Mouse (Mus musculus) lung, adult 2 months (tissue): ENCODE measurements at regions not wholly inside any gene's neighbourhood (a gene's known extent, or its start where the extent isn't known, plus 50 kb on each side); places are given as distances from the start of the nearest gene placed in this dataset.

Experiments
- DNase-seq: peaks from one replicate; pipeline ENCODE4 v3.0.0; 2022
- H3K4me1 ChIP-seq: fragments of 200-500 bp; 2 replicates; pipeline ENCODE4 v1.6.1; 2011; ENCODE audit warnings: low read length; ENCODE audit not compliant: control insufficient read depth, insufficient read depth
- H3K4me3 ChIP-seq: fragments of 200-500 bp; replicated peaks from 2 replicates; pipeline ENCODE3; 2011; ENCODE audit warnings: low read depth, mild to moderate bottlenecking, control low read depth, low read length; ENCODE audit errors: extremely low read depth
- CTCF ChIP-seq: fragments of 200-500 bp; IDR thresholded peaks from 2 replicates; pipeline ENCODE4 v1.5.1; 2011; ENCODE audit warnings: mild to moderate bottlenecking, low read length, control low read depth; ENCODE audit not compliant: insufficient read depth
- POLR2A ChIP-seq: fragments of 200-500 bp; IDR thresholded peaks from 2 replicates; pipeline ENCODE4 v1.6.1; 2011; ENCODE audit warnings: low read depth, mild to moderate bottlenecking, control low read depth, low read length, borderline replicate concordance; ENCODE audit errors: extremely low read depth
- WGBS: fragments of 180-500 bp; shearing (Covaris S2); methylation state at CpG from one replicate; pipeline ENCODE4 v1.1.7; 2018; 5-methylcytosine and 5-hydroxymethylcytosine counted together

DNA sequence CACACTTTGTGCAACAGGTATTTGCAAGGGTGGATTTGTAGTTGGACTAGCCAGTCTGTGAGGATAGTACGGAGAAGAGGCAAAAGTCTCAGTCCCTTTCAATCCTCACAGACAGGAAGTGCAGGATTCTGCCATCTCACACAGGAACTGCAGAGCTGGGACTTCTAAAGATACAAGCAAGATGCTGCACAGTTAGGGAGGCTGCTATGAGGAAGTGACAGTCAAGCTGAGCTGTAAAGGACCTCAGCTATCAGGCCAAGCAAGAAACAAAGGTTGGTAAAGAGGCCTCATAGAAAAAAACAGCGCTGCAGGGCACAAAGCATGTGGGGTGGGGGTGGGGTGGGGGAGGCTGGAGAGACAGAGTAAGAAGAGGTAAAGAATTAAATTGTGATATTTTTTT is 126.2 kb downstream of the H2al2a start:
- WGBS = 58% methylated on average over 2 of the region's 2 CpGs
- H3K4me1 ChIP-seq = no peaks in the 10 kb centered on the region
- TF ChIP-seq POLR2A (no peak), CTCF (no peak)
- no peak for DNase-seq
- H3K4me3 ChIP-seq = no peak overlapping the region

DNA sequence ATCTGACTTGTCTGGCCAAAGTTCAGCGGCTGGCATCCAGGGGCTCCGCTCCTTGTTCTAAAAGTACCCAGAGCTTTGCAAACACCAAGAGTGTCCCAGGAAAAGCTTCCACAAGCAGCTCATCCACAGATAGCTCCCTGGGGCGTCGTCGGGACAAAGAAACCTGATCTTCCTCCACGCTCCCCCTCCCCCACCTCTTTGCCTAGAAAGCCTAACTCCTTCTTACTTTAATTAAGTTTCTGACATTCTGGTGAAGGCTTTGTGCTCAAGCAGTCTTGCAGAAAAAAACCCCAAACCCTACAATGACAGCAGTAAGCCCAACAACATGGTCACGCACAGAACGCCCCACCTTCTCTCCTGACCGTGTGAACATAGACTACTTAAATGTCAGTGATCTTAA is 128.6 kb downstream of the H2al2a start:
- 71% methylated on average over 9 of the region's 9 CpGs for WGBS
- Histone ChIP-seq H3K4me1 (no peaks in the 10 kb centered on the region), H3K4me3 (no peak overlapping the region)
- DNase-seq = no peak
- TF ChIP-seq POLR2A (no peak), CTCF (no peak)

DNA sequence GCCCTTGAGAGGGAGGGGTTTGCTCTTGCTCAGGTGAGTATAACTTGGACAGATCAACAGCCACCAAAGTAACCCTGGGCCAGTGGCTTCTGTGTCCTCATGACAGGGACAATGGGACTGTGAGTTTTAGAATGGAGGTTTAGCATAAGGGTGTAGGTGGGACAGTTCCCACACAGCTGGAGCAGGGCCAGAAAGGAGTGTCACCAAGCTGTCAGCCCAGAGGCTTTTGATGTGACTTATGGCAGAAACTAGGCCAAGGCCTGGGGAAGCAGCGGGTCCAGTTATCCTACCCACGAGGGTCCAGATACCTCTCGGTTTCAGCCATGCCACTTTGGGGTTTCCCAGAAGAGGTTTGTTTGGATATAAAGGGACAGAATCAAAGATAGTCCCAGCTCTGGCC is 129.4 kb downstream of the H2al2a start:
- TF ChIP-seq POLR2A (no peak), CTCF (no peak)
- WGBS = 74% methylated on average over 3 of the region's 3 CpGs
- no peak for DNase-seq
- no peak overlapping the region for H3K4me3 ChIP-seq
- H3K4me1 ChIP-seq = no peaks in the 10 kb centered on the region

DNA sequence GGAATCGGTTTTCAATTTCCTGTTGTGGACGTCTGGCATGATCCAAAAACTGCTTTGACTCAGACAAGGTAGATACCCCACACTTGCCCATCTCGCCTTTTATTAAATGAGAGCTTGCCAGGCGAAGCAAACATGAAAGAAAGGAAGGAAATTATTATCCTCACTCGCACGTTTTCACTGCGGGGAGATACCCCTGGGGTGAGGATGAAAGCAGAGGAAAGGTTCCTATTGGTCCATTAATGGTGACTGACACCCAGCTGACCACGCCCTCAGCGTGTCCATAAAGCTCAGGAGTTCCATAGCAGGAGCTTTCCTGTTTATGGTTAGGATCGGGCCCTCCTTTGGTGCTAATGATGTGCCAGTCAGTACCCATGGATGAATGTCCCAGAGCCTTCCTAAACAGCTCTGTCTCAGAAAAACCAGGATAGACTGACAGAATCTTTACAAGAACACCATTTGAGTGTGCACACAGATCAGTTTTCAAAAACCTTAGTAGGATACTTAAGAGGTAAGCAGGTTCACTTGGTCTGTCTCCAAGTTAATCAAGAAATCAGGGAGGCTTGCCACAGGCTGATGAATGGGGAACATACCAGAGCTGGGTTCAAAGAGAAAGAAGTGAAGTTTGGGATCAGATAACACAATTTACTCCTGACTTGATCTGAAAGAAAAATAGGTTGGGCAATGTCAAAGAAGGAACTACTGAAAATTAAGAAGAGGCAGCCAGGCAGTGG is 130.7 kb upstream of the Nebl start:
- WGBS = 23% methylated on average over 10 of the region's 10 CpGs
- no peak overlapping the region for H3K4me3 ChIP-seq
- no peak for TF ChIP-seq POLR2A
- no peak for TF ChIP-seq CTCF
- DNase-seq = no peak
- peaks cover 11% of the 10 kb centered on the region; the same call in 1 of the 2 replicates for H3K4me1 ChIP-seq

DNA sequence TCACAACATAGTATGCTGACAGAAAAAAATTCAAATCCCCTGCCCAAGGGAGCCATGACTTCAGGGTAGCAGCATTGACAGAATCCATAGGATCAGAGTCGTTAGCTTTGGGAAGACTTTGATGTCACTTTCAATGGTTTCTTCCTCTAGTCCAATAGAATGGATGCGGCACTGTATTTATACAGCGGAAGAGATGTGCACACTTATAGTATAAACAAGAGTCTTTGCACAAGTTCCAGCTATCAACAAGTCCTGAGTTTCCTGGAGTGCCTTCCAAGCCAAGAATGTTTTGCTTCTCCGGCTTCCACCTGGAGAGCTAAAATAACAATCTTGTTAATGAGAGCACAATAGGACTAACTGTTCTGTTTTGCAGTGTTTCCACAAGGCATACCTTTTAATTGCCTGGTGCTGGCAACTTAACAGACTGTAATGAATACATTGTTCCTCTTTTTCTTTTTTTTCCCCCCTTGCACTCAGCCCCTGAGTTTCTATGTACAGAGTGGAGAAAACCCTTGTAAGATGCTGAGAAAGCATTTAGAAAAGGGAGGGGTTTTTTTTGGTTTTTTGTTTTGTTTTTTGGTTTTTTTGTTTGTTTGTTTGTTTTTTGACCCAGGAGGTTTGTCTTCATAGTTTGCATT is 129.8 kb upstream of the Nebl start:
- DNase-seq = no peak
- Histone ChIP-seq H3K4me3 (no peak overlapping the region), H3K4me1 (peaks cover 11% of the 10 kb centered on the region; the same call in 1 of the 2 replicates)
- TF ChIP-seq CTCF (no peak), POLR2A (no peak)
- WGBS = 14% methylated on average over 4 of the region's 4 CpGs

DNA sequence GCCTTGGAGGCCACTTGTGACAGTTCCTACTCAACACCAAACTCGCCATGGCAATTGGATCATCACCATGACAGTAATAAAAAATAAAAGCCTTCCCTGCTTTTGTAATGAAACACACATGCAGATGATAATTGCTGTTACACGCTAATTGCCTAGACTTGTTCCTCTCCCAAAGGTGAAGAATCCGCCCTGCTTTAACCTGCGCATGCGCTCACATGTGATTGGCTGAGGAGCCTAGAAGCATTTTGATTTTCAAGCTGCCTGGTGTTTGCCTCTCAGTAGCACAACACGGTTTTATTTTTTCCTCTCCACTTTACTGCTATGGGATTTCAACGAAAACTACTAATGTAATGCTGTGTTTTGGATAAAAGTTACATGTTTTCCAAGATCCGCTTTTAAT is 128.0 kb upstream of the Nebl start:
- TF ChIP-seq POLR2A (no peak), CTCF (no peak)
- 95% methylated on average over 8 of the region's 8 CpGs for WGBS
- no peak overlapping the region for H3K4me3 ChIP-seq
- DNase-seq = no peak
- H3K4me1 ChIP-seq = peaks cover 11% of the 10 kb centered on the region; the same call in 1 of the 2 replicates

DNA sequence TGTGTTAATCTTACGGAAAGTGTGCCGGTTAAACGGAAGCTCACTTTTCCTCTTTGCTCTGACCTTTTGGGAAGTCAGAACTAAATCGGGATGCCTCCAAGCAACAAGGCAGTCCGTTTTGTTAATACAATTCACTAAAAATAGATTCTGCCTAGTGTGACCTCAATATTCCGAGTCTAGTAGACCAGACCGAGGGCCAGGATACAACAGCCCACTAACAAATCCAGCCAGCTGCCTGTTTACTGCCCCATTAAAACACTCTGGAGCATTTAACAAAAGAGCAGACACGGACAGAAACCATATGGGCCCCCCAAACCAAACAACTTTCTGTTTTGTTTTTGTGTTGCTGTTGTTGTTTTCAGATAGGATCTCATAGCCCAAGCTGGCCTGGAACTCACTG is 127.1 kb upstream of the Nebl start:
- DNase-seq = no peak
- peaks cover 14% of the 10 kb centered on the region; the same call in 1 of the 2 replicates for H3K4me1 ChIP-seq
- no peak overlapping the region for H3K4me3 ChIP-seq
- no peak for TF ChIP-seq POLR2A
- no peak for TF ChIP-seq CTCF
- 37% methylated on average over 8 of the region's 8 CpGs for WGBS

DNA sequence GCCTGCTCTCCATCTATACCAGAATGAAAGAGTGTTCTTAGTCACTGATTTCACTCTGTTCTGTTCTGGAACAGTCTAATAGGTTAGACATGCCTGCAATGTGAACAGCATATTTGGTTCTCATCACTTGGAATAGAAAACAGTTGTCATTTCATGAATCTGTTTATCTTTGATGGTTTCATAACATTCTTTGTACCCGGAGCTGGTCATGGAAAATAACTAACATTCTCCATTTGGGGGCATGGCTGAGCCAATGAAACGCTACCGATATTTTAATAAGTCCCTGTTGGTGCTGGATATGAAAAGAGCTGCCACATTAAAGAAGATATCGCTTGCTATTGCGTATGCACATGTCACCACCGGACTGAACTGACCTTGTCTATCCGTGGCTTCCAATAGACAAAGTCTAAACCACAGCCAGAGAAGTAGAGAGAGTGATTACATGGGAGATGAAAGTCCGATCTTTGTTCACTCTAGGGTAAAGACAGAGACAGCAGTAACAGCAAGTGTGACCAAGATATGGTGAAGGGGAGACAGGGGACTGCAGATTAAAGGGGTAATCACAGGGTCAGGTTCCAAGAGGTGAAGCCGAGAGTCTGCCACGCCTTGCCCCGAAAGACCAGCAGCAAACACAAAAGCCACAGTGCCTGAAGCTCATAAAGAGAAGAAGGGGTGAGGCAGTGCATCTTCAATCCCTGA is 124.5 kb upstream of the Nebl start:
- Histone ChIP-seq H3K4me3 (no peak overlapping the region), H3K4me1 (peaks cover 7% of the 10 kb centered on the region; the same call in 1 of the 2 replicates)
- TF ChIP-seq POLR2A (no peak), CTCF (no peak)
- DNase-seq = no peak
- 82% methylated on average over 11 of the region's 11 CpGs for WGBS

DNA sequence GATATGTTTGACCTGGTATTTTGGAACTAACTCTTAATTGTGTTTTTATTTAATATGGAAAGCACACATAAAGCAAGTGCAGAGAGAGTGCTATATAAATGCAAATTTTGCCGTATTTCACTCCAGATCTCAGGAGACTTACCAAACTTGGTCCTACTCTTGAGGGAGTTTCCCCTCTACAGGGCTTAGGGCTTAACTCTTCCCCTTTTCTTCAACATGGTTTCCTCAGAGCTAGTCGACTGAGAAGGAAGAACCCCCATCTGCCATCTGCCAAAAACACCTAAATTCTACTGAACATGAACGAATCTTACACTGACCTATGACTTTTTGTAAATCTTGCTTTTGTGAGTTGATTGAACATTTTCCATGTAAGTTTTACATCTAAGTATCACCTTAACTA is 122.8 kb upstream of the Nebl start:
- TF ChIP-seq POLR2A = no peak
- TF ChIP-seq CTCF = no peak
- no peak for DNase-seq
- 64% methylated on average over 3 of the region's 3 CpGs for WGBS
- Histone ChIP-seq H3K4me1 (peaks cover 5% of the 10 kb centered on the region; the same call in 1 of the 2 replicates), H3K4me3 (no peak overlapping the region)
